Mouse (Mus musculus): ENCODE measurements around the gene Gadd45b. TPM values are rescaled to one million over a fixed set of nuclear protein-coding genes. Genes with fewer than 3 reads are reported as not detected.

Gadd45b gene
- polyA plus RNA-seq, 1 experiment = 29.7 TPM

- Histone ChIP-seq H3K27ac (ENCODE audit: insufficient read depth, low read depth, low read length) (no peak overlapping the region), H3K36me3 (ENCODE audit: control insufficient read depth, insufficient read depth, low read length) (no peaks in the 10 kb centered on the region), H3K27me3 (ENCODE audit: control insufficient read depth, insufficient read depth, low read length) (no peaks in the 10 kb centered on the region), H3K4me1 (ENCODE audit: control insufficient read depth, insufficient read depth, insufficient read length, low read length) (peaks cover 75% of the 10 kb centered on the region), H3K4me3 (ENCODE audit: low read depth, low read length) (peak overlapping the region; percentile 38)
- TF ChIP-seq CTCF (IDR thresholded peaks at IDR 0.05; ENCODE audit: extremely low read depth, insufficient read length, insufficient replicate concordance, low read depth, low read length) (no peak), POLR2A (IDR thresholded peaks at IDR 0.05; ENCODE audit: low read depth, low read length) (no peak)
- 7% methylated on average over 37 of the region's 37 CpGs for WGBS
Observed at GRCm38 (mm10) chr10:80936135-80936809, 6.4 kb downstream of the Gadd45b start.

DNA sequence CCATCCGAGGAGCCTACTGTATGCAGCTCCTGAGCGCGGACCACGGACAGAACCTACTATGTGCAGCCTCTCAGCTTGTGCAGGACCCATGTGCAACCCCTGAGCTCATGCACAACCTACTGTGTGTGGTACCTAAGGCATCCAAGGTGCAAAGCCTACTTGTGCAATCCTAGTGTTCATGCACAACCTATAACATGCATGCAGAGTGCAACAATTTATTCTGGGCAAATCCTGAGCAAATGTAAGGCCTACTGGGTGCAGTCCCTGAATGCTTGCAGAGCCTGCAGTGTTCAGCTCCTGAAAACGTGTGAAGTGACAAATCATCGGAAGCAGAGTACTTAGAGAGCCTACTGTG lies 6.9 kb downstream of the Gadd45b start:
- Histone ChIP-seq H3K27ac (ENCODE audit: insufficient read depth, low read depth, low read length) (no peak overlapping the region), H3K36me3 (ENCODE audit: control insufficient read depth, insufficient read depth, low read length) (no peaks in the 10 kb centered on the region), H3K27me3 (ENCODE audit: control insufficient read depth, insufficient read depth, low read length) (no peaks in the 10 kb centered on the region), H3K4me3 (ENCODE audit: low read depth, low read length) (0 out of 2 replicates have a peak overlapping the region, but pooled peaks have one; percentile 38), H3K4me1 (ENCODE audit: control insufficient read depth, insufficient read depth, insufficient read length, low read length) (peaks cover 72% of the 10 kb centered on the region)
- no peak for TF ChIP-seq CTCF (IDR thresholded peaks at IDR 0.05; ENCODE audit: extremely low read depth, insufficient read length, insufficient replicate concordance, low read depth, low read length)
- TF ChIP-seq POLR2A (IDR thresholded peaks at IDR 0.05; ENCODE audit: low read depth, low read length) = no peak
- 14% methylated on average over 6 of the region's 6 CpGs for WGBS

DNA sequence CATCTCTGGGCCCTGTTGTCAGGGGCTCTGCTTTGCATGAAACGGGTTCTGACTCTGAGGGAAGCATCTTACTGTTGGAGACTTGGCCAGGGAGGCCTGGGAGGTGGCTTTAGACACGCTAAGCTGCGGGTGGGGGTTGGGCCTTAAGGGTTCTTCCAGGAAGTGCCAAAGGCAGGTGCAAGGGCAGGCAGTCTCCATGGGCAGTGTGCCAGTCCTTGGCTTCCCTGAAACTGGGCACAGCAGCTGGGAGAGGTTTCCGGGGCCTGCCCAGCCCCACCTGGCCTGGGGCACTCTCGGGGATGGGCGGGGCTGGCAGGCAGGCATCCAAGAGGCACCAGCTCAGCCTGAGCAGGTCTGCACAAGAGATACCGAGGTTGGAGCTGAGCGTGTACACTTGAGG lies 7.8 kb downstream of the Gadd45b start:
- TF ChIP-seq CTCF (IDR thresholded peaks at IDR 0.05; ENCODE audit: extremely low read depth, insufficient read length, insufficient replicate concordance, low read depth, low read length) (no peak), POLR2A (IDR thresholded peaks at IDR 0.05; ENCODE audit: low read depth, low read length) (no peak)
- H3K4me1 ChIP-seq (ENCODE audit: control insufficient read depth, insufficient read depth, insufficient read length, low read length) = peaks cover 64% of the 10 kb centered on the region
- H3K27me3 ChIP-seq (ENCODE audit: control insufficient read depth, insufficient read depth, low read length) = no peaks in the 10 kb centered on the region
- 5% methylated on average over 8 of the region's 8 CpGs for WGBS
- peak overlapping the region; percentile 25; the same call in 1 of the 2 replicates for H3K27ac ChIP-seq (ENCODE audit: insufficient read depth, low read depth, low read length)
- no peaks in the 10 kb centered on the region for H3K36me3 ChIP-seq (ENCODE audit: control insufficient read depth, insufficient read depth, low read length)
- H3K4me3 ChIP-seq (ENCODE audit: low read depth, low read length) = no peak overlapping the region

DNA sequence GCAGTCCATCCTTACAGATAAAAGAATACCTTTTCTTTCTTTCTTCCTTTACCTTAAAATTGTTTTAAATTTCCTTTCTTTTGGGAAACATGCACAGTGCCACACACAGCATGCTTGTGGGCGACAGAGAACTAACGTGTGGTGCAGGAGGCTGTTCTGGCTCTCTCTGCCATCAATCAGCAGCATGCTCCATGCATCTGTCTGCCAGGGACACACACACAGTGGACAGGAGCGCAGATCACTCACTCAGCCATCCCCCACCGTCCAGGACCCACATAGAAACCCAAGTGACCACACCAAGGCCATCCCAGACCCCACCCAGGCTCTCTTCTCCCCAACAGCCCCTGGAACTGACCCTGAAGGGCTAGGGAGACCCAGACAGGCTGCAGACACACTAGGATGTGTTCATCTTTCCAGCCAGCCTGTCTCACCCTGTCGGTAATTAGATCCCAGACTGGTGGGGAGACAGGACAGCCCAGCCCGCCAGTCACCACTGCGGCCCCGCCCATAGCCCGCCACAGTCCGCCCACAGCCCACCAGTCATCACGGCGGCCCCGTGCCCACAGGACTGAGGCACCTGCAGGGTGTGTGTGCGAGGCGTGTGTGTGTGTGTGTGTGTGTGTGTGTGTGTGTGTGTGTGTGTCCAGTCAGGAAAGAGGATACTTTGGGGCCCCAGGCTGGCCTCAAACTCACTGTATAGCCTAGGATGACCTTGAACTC lies 9.1 kb downstream of the Gadd45b start:
- Histone ChIP-seq H3K27ac (ENCODE audit: insufficient read depth, low read depth, low read length) (no peak overlapping the region; the same call in 1 of the 2 replicates), H3K36me3 (ENCODE audit: control insufficient read depth, insufficient read depth, low read length) (no peaks in the 10 kb centered on the region)

GRCm38 (mm10) chr10:80939671-80940070 lies 9.8 kb downstream of the Gadd45b start:
- H3K36me3 ChIP-seq (ENCODE audit: control insufficient read depth, insufficient read depth, low read length) = no peaks in the 10 kb centered on the region
- WGBS = under 1% methylated on average over 28 of the region's 28 CpGs
- H3K27me3 ChIP-seq (ENCODE audit: control insufficient read depth, insufficient read depth, low read length) = no peaks in the 10 kb centered on the region
- peak overlapping the region; percentile 54 for H3K4me3 ChIP-seq (ENCODE audit: low read depth, low read length)
- TF ChIP-seq CTCF (IDR thresholded peaks at IDR 0.05; ENCODE audit: extremely low read depth, insufficient read length, insufficient replicate concordance, low read depth, low read length) = no peak
- peak; percentile 56; the same call in 1 of the 2 replicates for TF ChIP-seq POLR2A (IDR thresholded peaks at IDR 0.05; ENCODE audit: low read depth, low read length)
- H3K4me1 ChIP-seq (ENCODE audit: control insufficient read depth, insufficient read depth, insufficient read length, low read length) = peaks cover 53% of the 10 kb centered on the region
- H3K27ac ChIP-seq (ENCODE audit: insufficient read depth, low read depth, low read length) = peak overlapping the region; percentile 39

More for the DNA sequence above, 9.1 kb downstream of the Gadd45b start:
- 24% methylated on average over 15 of the region's 15 CpGs for WGBS
- Histone ChIP-seq H3K4me1 (ENCODE audit: control insufficient read depth, insufficient read depth, insufficient read length, low read length) (peaks cover 56% of the 10 kb centered on the region), H3K4me3 (ENCODE audit: low read depth, low read length) (peak overlapping the region; percentile 54; the same call in 1 of the 2 replicates), H3K27me3 (ENCODE audit: control insufficient read depth, insufficient read depth, low read length) (no peaks in the 10 kb centered on the region)
- no peak for TF ChIP-seq CTCF (IDR thresholded peaks at IDR 0.05; ENCODE audit: extremely low read depth, insufficient read length, insufficient replicate concordance, low read depth, low read length)

DNA sequence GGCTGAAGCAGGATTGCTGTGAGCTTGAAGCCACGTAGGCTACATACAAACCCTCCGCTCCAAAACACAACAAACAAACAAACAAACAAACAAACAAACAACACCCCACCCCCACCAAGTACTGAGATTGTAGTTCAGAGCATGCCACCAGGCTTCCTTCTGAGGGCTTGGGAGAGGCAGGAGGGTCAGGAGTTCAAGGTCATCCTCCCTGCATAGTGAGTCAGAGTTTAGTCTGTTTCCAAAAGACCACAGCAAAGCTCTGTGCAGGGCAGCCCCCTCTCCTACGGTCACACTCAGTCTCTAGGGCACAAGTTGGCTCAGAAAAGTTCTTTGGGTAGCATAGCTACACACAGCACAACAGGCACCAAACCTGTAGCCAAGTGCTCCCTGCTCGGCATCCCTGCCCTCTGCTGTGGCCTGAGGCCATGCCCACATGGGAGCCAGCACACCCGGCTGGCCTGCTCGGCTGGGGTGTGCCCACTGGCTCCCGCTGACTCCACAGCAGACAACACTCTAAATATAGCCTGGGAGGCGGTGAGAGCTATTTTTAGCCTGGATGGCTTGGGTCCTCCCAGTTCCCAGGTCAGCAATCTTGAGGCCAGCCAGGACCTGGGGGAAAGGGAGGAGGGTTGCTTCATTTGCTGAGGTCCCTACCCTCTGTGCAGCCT lies 10.6 kb downstream of the Gadd45b start:
- no peak overlapping the region for H3K4me3 ChIP-seq (ENCODE audit: low read depth, low read length)

DNA sequence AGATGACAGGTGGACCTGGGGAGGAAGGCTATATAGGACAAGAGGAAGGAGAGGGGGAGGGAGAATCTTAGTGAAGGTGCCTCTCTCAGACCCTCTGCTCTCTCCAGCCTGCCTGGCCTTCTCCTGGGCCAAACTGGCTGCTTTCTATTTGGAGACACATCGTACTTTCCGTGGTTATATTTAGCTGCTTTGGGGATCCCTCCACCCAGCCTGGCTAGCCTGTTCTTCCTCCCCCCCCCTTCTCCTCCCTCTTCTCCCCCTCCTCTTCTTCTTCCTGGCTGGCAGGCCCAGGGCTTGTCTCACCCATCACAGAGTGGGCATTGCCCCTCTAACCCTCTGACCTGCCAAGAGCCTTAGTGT lies 11.1 kb downstream of the Gadd45b start:
- peak overlapping the region; percentile 52 for H3K27ac ChIP-seq (ENCODE audit: insufficient read depth, low read depth, low read length)

More for the DNA sequence above, 10.6 kb downstream of the Gadd45b start:
- Histone ChIP-seq H3K27me3 (ENCODE audit: control insufficient read depth, insufficient read depth, low read length) (no peaks in the 10 kb centered on the region), H3K4me1 (ENCODE audit: control insufficient read depth, insufficient read depth, insufficient read length, low read length) (peaks cover 53% of the 10 kb centered on the region), H3K36me3 (ENCODE audit: control insufficient read depth, insufficient read depth, low read length) (no peaks in the 10 kb centered on the region), H3K27ac (ENCODE audit: insufficient read depth, low read depth, low read length) (peak overlapping the region; percentile 52)
- TF ChIP-seq POLR2A (IDR thresholded peaks at IDR 0.05; ENCODE audit: low read depth, low read length) (no peak), CTCF (IDR thresholded peaks at IDR 0.05; ENCODE audit: extremely low read depth, insufficient read length, insufficient replicate concordance, low read depth, low read length) (no peak)
- WGBS = 29% methylated on average over 8 of the region's 8 CpGs

More for the DNA sequence above, 11.1 kb downstream of the Gadd45b start:
- no peaks in the 10 kb centered on the region for H3K36me3 ChIP-seq (ENCODE audit: control insufficient read depth, insufficient read depth, low read length)
- TF ChIP-seq CTCF (IDR thresholded peaks at IDR 0.05; ENCODE audit: extremely low read depth, insufficient read length, insufficient replicate concordance, low read depth, low read length) (no peak), POLR2A (IDR thresholded peaks at IDR 0.05; ENCODE audit: low read depth, low read length) (no peak)
- no peaks in the 10 kb centered on the region for H3K27me3 ChIP-seq (ENCODE audit: control insufficient read depth, insufficient read depth, low read length)
- no peak overlapping the region for H3K4me3 ChIP-seq (ENCODE audit: low read depth, low read length)
- peaks cover 53% of the 10 kb centered on the region for H3K4me1 ChIP-seq (ENCODE audit: control insufficient read depth, insufficient read depth, insufficient read length, low read length)
- 82% methylated on average over 2 of the region's 2 CpGs for WGBS

All from small intestine, adult 2 months (tissue).